Mouse (Mus musculus) stomach, postnatal 0 days (tissue): ENCODE measurements around the gene Arhgef10l.

Source experiments
- CTCF ChIP-seq: IDR thresholded peaks from 2 replicates; pipeline ENCODE4 v1.5.1; 2016; ENCODE audit warnings: antibody characterized with exemption, low read depth, mild to moderate bottlenecking, moderate library complexity
- EP300 ChIP-seq: optimal IDR thresholded peaks from 2 replicates; pipeline ENCODE3; 2016; ENCODE audit warnings: antibody characterized with exemption

GRCm38 (mm10) chr4:140615771-140616170 lies 50.0 kb downstream of the Arhgef10l start:
- no peak for TF ChIP-seq CTCF
- TF ChIP-seq EP300, result no peak
